Comparison of ENCODE assay signal across 11 mouse cellular contexts in genomic region chr13:112160173-112160641, GRCm38 (mm10).
DNase-seq lines count a peak whose midpoint lies in the region; ATAC-seq lines count a peak whose summit lies in the region.
"Had no signal": no experiment of that assay in that cellular context is flagged by ENCODE, and none has a peak within 500 bp of the region (broad histone marks: within the 10 kb centered on the region; RNA-seq: fewer than 3 reads in every experiment).

No protein-coding gene starts in this region.

- no peaks in the 10 kb centered on the region for H3K36me3 ChIP-seq in lung, embryonic 16.5 days (ENCODE audit: control insufficient read depth, insufficient read depth, low read length)
- H3K36me3 ChIP-seq in stomach, embryonic 15.5 days = no peaks in the 10 kb centered on the region
- H3K36me3 ChIP-seq: neural tube, embryonic 12.5 days had no signal

- no peak for ATAC-seq in cerebellum, adult (ENCODE audit: insufficient number of reproducible peaks, low FRiP score, low TSS enrichment)
- ATAC-seq in lung, embryonic 16.5 days (ENCODE audit: low read depth) = peak; percentile 74
- 0 out of 2 replicates have a peak, but pooled peaks have one; percentile 43 for ATAC-seq in stomach, embryonic 15.5 days (ENCODE audit: insufficient read depth, low FRiP score, low read depth)

- peak overlapping the region; percentile 62; the same call in 1 of the 2 replicates for H3K27ac ChIP-seq in lung, embryonic 16.5 days (ENCODE audit: low read length)
- H3K27ac ChIP-seq in stomach, embryonic 15.5 days = peak overlapping the region; percentile 67
- H3K27ac ChIP-seq: neural tube, embryonic 12.5 days had no signal

- H3K9ac ChIP-seq in lung, embryonic 16.5 days (ENCODE audit: low read length) = no peak overlapping the region
- H3K9ac ChIP-seq in stomach, embryonic 15.5 days = no peak overlapping the region
- H3K9ac ChIP-seq: neural tube, embryonic 12.5 days had no signal

- no peak overlapping the region for H3K4me2 ChIP-seq in lung, embryonic 16.5 days (ENCODE audit: low read depth, low read length)
- no peak overlapping the region for H3K4me2 ChIP-seq in stomach, embryonic 15.5 days
- H3K4me2 ChIP-seq: neural tube, embryonic 12.5 days had no signal

- peaks cover 7% of the 10 kb centered on the region; the same call in 1 of the 2 replicates for H3K4me1 ChIP-seq in lung, embryonic 16.5 days (replicated peaks; ENCODE audit: control insufficient read depth, insufficient read depth, low read length)
- H3K4me1 ChIP-seq in stomach, embryonic 15.5 days = no peaks in the 10 kb centered on the region
- H3K4me1 ChIP-seq: neural tube, embryonic 12.5 days had no signal

- H3K27me3 ChIP-seq in lung, embryonic 16.5 days (ENCODE audit: control insufficient read depth, insufficient read depth, low read depth, low read length) = no peaks in the 10 kb centered on the region
- H3K27me3 ChIP-seq in stomach, embryonic 15.5 days (replicated peaks) = no peaks in the 10 kb centered on the region
- H3K27me3 ChIP-seq: neural tube, embryonic 12.5 days had no signal

- DNase-seq in cerebellum, postnatal 10 days = peak; percentile 83 to 86
- no peak for DNase-seq in lung, postnatal 14 days
- DNase-seq in heart, postnatal 4 days = peak; percentile 66
- DNase-seq in thymus, postnatal 0 days (ENCODE audit: low spot score) = no peak
- DNase-seq in spleen, adult 12 weeks (ENCODE audit: low spot score) = no peak
- DNase-seq: adrenal gland, postnatal 36 days; kidney, adult 8-10 months had no signal

- WGBS in lung, embryonic 16.5 days = 48% methylated on average over 2 of the region's 2 CpGs
- WGBS in stomach, embryonic 15.5 days = 46% methylated on average over 2 of the region's 2 CpGs

- H3K4me3 ChIP-seq in lung, embryonic 16.5 days (ENCODE audit: low read length) = no peak overlapping the region
- no peak overlapping the region for H3K4me3 ChIP-seq in stomach, embryonic 15.5 days (replicated peaks)
- H3K4me3 ChIP-seq: neural tube, embryonic 12.5 days had no signal

- no peaks in the 10 kb centered on the region for H3K9me3 ChIP-seq in lung, embryonic 16.5 days (ENCODE audit: control insufficient read depth, low read length)
- no peaks in the 10 kb centered on the region for H3K9me3 ChIP-seq in stomach, embryonic 15.5 days
- H3K9me3 ChIP-seq: neural tube, embryonic 12.5 days had no signal

Comparison
In these comparisons a context has a peak if more than half of its experiments do, and no peak if none do; other contexts are left out.
1. DNase-seq: peak in cerebellum, postnatal 10 days (2 of 2) and heart, postnatal 4 days (single experiment); none in lung, postnatal 14 days (single experiment), thymus, postnatal 0 days (single experiment) and spleen, adult 12 weeks (single experiment).